Mouse (Mus musculus): ENCODE data around the gene Dip2b.

Dip2b gene

DNA sequence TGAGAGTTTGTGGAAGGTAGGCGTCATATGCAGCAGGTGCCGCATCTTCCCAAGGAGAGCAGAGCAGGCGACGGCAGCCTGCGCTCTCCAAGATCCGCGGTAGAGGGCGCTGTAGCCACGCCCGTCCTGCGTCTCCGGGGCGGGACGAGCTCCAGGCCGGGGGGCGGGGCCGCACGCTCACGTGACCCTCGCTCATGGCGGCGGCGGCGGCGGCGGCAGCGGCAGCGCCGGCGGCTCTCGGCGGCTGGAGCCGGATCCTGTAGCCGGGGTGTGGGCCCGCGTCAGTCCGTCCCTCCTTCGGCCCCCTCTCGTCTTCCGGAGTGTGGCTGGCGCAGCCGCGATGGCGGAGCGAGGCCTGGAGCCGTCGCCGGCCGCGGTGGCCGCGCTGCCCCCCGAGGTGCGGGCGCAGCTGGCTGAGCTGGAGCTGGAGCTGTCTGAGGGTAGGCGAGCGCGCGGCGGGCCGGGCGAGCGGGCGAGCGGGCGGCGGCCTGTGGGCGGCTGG, at the start of gene Dip2b:
TSS of gene Dip2b (plus strand) at position 195 of the 502 bp plus-strand sequence.
- peak; percentile 95 for DNase-seq

DNA sequence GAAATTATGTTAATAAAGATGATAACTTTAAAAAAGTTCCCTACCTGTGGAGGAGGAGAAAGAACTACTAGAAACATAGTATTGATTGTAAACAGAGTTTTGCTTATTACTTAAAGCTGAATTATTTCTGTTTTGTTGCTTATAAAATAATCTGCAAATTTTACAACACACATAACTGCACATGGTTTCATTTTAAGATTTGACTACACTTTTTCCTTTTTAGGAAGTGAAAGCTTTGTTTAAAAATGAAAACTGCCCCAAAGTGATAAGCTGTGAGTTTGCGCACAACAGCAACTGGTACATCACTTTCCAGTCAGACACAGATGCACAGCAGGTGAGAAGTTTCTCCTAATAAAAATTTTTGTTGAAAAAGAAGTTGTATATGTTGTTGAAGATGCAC, 45.4 kb upstream of the Dip2b start:
- DNase-seq: no peak

DNA sequence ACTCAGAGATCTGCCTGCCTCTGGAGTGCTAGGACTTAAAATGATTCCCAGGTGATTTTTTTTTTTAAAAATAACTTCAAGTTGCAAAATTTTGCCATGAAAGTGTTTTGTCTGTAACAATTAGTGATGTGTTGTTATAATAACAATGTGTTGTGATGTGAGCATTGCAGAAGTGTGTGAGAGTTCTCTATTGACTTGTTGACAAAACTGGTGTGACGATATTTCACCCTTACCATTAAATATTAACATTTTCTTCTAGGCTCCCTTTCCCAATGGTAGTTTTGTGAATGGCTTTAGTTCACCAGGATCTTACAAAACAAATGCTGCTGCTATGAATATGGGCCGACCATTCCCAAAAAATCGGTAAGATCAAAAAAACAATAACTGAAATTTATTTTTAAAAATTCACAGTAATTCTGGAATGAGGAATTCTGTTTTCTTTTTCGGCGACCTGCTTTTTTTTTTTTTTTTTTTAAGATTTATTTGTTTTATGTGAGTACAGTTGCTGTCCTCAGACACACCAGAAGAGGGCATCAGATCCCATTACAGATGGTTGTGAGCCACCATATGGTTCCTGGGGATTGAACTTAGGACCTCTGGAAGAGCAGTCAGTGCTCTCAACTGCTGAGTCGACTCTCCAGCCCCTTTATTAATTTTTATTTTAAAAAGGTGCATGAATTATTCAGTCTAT, 41.2 kb upstream of the Dip2b start:
- DNase-seq: no peak

GRCm38 (mm10) chr15:99999390-99999789, 39.1 kb upstream of the Dip2b start:
- DNase-seq: no peak

- DNase-seq: no peak
Measured at GRCm38 (mm10) chr15:100004677-100005273, 33.7 kb upstream of the Dip2b start.

DNA sequence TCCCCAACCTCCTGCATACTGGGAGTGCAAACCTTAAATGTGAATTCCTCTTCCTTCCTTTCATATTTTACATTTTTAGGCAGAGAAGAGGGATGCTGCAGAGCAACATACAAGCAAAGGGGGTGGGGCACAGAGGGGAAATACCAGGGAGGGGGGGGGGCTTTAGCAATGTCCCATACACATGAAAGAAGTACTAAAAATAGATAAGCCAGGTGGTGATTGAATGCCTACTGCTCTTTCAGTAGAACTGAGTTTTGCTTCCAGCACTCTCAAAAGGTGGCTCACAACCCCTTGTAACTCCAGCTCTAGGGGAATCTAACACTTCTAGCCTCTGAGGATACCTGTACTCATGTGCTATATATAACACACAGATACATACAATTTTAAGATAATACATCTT, 32.3 kb upstream of the Dip2b start:
- no peak for DNase-seq

- DNase-seq: no peak
Measured at GRCm38 (mm10) chr15:100018280-100018899, 20.1 kb upstream of the Dip2b start.

DNA sequence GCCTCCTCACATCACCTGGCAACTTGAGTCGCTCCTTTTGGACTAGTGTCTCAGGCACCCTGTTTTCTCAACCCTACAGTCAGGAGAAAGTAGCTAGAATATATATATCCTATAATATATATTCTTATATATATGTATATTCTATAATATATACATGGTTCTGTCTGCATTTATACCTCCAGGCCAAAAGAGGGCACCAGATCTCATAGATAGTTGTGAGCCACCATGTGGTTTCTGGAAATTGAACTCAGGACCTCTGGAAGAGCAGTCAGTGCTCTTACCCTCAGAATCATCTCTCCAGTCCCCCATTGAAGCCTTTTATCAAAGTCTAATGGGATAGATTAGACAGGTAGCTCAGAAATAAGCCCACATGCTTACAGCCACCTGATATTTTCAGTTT, 17.3 kb upstream of the Dip2b start:
- no peak for DNase-seq

- DNase-seq: peak; percentile 62
Measured at GRCm38 (mm10) chr15:100022923-100023322, 15.5 kb upstream of the Dip2b start.

GRCm38 (mm10) chr15:100025076-100025834, 13.2 kb upstream of the Dip2b start:
- no peak for DNase-seq

DNA sequence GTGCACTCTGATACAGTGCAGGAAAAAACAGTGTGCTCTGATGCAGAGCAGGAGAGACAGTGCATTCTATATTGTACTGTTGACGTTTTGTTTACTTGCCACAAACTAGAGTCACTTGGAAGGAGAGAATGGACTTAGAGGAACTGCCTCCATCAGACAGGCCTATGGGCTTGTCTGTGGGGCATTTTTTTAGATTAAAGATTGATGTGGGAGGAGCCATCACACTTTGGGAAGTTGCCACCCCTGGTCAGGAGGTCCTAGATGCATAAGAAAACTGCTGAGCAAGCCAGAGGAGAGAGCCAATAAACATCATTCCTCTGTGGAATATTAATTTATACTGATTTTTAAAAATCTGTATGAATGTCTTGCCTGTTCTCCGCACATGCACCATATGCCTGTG, 10.3 kb upstream of the Dip2b start:
- no peak for DNase-seq

DNA sequence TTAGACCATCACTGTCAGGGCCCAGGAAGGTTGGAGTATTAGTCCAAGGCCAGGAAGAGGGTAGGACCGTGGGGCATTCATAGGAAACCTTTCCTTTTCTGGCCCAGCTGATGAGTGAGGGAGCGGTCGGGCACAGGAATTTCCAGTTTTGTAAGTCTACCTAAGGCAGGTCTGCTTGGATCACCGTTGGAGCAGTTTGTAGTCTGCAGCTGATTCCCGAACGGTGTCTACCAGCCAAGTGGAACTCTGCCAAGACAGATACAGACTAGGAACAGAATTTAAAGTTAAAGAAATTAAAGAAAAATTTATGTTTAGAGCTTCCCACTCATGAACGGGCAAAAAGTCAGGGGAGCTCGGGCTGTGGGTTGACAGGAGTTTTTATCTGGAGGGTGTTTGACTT, 9.0 kb upstream of the Dip2b start:
- no peak for DNase-seq

DNA sequence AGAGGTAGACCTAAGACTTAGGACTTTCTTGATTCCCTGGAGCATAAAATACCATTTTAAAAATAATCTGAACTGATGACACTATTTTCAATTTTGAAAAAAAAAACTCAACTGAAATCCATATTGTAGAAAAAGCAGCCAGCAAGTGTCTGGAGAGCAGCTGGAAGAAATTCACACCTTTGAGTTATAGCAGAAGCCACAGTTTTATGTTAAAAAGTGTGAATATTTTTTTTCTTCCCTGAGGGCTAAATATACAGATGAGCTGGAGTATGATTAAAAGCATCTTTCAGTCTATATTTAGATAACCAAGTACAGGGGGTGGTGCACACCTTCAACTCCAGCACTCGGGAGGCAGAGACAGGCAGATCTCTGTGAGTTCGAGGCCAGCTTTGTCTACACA, 8.6 kb upstream of the Dip2b start:
- DNase-seq: no peak

DNA sequence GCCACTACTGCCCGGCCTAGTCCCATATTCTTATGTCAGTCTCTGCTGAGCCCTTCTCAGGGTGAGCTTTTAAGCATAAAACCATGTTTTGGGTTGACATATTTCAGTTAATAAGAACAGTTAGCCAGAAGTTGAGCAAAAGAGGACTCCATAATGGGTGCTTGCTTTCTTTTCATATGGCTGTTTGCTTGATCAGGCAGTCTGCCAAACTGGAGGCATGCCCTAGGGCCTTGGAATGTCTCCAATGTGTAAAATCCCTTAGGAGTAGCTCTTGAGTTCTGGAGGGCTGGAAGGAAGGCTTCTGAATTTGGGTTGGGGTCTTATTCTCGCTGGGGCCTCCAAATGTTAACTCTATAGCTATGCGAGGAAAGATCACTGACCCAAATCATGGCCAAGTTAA, 5.9 kb upstream of the Dip2b start:
- no peak for DNase-seq

DNA sequence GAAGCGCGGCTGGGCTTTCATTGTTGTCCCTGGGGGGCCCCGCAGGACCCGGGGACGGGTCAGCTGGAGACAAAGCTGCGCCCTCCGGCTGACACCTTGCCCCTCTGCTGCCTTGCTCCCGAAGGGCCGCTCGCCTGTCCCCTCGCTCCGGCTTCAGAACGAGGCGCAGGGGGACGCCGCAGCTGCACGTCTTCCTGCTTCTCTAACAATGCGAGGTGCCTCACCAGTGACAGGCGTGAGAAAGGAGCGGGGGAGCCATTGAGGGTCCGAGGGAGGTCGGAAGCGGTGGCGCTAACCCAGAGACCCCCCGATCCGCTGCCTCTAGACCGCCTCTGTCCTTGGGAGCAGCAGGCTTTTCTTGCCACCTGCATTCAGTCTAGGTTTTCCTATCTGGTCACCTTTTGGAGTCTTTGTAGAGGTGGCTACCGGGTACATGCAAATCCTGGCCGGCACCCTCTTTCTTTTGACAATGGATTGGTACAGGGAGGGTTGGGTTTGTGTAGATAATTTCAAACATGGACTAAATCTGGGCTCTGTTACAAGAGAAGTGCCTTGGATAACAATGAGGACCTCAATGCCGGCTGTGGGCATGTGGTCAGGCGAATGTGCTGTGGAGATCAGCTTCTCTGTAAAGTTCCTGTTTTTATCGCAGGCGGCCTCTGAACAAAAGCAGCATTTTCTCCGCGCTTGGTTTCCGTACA, 687 bp downstream of the Dip2b start:
- peak; percentile 44 for DNase-seq

DNA sequence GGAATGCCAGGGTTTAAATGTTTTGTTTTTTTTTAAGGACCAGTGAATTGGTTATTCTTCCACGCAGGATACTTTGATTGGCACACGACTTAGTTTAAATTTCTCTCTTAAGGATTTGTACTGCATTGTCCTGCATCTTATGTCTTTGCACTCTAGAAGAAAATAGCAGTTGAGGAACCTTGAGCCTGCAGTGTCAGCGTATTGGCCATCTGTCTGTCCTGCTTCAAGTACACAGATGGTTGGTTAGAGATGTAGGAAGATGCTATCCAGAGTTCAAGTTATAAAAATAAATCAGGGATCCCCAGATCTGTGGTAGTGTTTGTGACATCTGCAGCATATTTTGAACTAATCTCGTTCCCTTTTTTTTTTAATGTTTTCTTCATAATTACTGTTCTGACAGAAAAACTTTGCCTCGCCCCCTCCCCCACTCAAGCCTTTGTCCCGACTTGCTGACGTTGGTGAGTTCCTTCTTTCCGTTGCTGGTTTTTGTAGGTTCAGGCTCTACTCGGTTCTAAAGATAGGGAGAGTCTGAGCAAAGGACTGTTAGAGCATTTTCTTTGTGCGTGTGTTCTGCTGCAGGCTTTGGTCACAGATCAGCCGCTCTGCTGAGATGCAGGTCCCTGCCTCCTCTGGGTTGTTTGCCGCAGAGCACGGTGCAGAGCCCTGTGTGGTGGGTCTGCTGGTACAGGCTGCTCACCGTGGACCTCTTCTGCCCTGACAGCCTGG, 2.2 kb downstream of the Dip2b start:
- no peak for DNase-seq

DNA sequence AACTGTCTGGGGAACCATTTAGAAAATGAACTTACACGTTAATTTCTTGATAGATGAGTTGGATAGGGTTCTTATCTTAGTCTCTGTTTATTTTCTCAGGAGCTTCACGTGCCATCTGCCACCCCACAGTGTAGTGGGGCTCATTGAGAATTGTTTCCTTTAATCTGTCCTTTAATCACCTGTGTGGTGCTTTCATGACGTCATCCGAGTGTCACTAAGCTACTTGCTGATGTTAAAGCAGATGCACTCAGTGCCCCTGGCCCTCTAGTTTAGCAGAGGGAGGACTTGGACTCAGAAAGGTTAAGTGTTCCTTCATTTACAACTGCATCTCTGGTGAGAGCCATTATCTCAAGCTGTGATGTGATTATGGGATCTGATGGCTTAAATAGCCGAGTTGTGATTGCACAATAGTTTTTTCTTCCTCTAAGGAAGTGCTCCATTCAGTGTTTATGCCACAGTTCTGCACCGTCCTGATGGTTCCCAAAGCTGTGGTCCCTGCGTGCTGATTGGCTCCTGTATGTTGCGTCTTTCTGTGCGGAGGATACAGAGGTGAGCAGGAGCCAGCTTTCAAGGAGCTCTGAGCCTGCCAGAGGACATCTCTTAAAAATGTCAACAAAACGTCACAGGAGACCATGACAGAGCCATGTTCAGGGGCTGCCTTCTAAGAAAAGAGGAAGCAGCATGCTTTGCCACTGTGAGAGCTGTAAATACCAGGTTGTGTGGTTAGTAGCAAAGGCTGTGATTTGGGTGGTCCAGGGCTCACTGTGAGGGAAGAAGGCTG, 3.0 kb downstream of the Dip2b start:
- DNase-seq: no peak

GRCm38 (mm10) chr15:100042048-100042400, 3.6 kb downstream of the Dip2b start:
- no peak for DNase-seq

DNA sequence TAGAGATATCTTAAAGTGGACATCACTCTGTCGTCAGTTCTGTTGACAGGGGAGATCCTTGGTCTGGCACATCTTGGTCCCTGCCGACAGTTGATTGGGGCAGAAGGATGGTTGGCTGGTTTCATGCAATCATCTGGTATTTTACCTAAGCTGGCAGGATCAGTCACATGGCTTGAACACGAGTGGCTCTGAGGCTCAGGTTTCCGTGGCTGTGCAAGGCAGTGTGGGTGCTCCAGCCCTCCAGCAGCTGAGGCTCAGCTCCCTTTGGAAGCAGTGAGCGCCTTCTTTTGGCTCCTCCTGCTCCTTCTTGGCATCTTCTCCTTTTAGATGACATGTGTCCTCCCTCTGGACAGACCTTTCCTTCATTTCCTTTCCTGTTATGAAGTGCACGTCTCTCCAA, 7.1 kb downstream of the Dip2b start:
- peak; percentile 24 for DNase-seq

DNA sequence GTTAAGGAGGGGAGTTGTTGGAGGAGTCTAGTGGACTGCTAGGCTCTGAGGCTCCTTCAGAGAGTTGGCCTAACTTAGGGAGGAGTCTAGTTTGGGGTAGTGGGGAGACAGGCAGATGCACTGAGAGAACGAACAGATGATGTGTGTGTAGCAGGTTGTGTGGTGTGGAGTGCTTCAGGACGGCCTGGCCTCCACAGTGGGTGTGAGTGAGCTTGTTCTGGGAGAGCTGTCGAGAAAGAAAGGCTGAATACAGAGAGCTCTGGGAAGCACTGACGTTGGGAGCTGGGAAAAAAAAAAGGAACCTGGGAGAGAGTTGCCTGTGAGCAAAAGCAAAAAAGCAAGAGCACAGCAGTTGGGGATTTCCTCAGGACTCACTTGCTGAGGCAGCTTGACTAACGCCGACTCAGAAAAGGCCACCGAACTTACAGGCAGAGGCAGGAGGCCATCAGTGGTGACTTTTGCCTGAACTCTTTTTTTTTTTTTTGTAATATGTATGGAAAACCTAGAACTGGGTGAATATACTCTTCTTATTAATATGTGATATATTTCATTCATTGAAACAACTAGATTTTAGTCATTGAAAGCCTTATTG, 11.1 kb downstream of the Dip2b start:
- no peak for DNase-seq

- no peak for DNase-seq
Measured at GRCm38 (mm10) chr15:100050940-100051339, 12.5 kb downstream of the Dip2b start.
